Mouse (Mus musculus): ENCODE results near the gene Nucb1. TPM values are rescaled to one million over a fixed set of nuclear protein-coding genes. Genes with fewer than 3 reads are reported as not detected.
A peak's percentile ranks its signal among the peaks of the same experiment; 100 is the strongest.
"Not testable (repeated sequence)": the region's sequence is repeated elsewhere in the genome, so short reads cannot be mapped to it uniquely, and the experiment has no call there.

The Nucb1 gene
- polyA plus RNA-seq, 1 experiment from 2014 or later = 84.8 TPM

DNA sequence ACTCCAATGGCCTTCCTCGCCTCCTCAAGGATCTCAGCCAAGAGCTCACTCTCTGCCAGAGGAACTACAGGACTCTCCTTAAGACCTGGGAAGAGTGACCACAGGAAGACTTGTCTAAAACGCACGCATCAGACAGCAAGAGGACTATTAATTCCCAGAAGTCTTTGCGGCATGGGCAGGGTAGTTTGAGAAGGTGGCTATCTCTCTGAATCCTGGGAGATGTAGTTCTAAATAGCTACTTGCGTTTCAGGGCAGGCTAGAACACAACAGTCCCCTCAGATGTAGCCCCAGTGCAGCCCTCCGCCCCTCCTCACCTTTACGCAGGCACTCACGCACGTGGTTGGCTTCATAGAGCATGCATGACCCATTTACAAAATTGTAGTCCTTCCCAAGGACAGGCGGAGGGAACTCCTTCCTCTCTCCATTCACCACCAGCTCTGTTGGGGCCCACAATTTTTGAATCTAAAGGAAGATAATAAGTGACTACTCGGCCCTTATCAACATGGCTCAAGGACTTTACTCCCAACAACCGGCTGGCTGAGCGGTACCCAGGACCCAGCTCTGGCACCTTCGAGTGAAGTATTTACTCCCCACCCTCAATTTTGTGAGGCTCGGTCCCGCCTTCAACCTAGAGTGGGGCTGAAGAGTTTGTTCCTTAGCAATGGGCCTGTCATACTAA, 34.8 kb downstream of the Nucb1 start:
- Histone ChIP-seq H3K4me2 (no peak overlapping the region), H3K27ac (ENCODE audit: low read depth, low read length) (no peak overlapping the region), H3K4me3 (ENCODE audit: low read depth, low read length) (no peak overlapping the region), H3K9ac (ENCODE audit: low read length) (no peak overlapping the region), H3K27me3 (ENCODE audit: control insufficient read depth, insufficient read depth, low read length) (no peaks in the 10 kb centered on the region), H3K4me1 (ENCODE audit: control insufficient read depth, insufficient read depth, low read length) (no peaks in the 10 kb centered on the region), H3K9me3 (ENCODE audit: control insufficient read depth, low read length) (no peaks in the 10 kb centered on the region), H3K36me3 (ENCODE audit: control insufficient read depth, insufficient read depth, low read length) (no peaks in the 10 kb centered on the region)
- ATAC-seq (ENCODE audit: low FRiP score) = no peak
- peak; percentile 71 for DNase-seq (ENCODE audit: low spot score, missing footprints)
- WGBS = 76% methylated on average over 16 of the region's 16 CpGs

DNA sequence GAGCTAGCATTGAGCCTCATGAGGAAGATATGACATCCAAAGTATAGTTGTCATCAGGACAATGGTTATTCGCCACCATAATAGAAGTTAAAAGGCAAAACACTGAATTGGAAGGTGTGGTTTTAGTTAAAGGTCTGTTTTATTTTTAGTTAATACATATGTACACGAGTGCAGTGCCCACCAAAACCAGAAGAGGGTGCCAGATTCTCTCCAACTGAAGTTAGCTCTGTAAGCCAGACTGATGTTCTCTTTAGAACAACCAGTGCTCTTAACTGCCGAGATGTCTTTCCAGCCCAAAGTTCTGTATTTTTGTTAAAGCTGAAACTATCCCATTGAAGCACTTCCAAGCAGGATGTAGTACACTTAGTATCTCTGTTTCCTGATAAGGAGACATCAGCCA, 39.3 kb downstream of the Nucb1 start:
- 16% methylated on average over 3 of the region's 3 CpGs for WGBS
- DNase-seq (ENCODE audit: low spot score, missing footprints) (peak; percentile 98), ATAC-seq (ENCODE audit: low FRiP score) (no peak)
- peaks cover 5% of the 10 kb centered on the region for H3K4me1 ChIP-seq (ENCODE audit: control insufficient read depth, insufficient read depth, low read length)
- H3K27ac ChIP-seq (ENCODE audit: low read depth, low read length) = no peak overlapping the region
- no peaks in the 10 kb centered on the region for H3K9me3 ChIP-seq (ENCODE audit: control insufficient read depth, low read length)
- H3K4me3 ChIP-seq (ENCODE audit: low read depth, low read length) = no peak overlapping the region
- no peaks in the 10 kb centered on the region for H3K36me3 ChIP-seq (ENCODE audit: control insufficient read depth, insufficient read depth, low read length)
- H3K9ac ChIP-seq (ENCODE audit: low read length) = no peak overlapping the region
- H3K4me2 ChIP-seq = no peak overlapping the region
- H3K27me3 ChIP-seq (ENCODE audit: control insufficient read depth, insufficient read depth, low read length) = no peaks in the 10 kb centered on the region

DNA sequence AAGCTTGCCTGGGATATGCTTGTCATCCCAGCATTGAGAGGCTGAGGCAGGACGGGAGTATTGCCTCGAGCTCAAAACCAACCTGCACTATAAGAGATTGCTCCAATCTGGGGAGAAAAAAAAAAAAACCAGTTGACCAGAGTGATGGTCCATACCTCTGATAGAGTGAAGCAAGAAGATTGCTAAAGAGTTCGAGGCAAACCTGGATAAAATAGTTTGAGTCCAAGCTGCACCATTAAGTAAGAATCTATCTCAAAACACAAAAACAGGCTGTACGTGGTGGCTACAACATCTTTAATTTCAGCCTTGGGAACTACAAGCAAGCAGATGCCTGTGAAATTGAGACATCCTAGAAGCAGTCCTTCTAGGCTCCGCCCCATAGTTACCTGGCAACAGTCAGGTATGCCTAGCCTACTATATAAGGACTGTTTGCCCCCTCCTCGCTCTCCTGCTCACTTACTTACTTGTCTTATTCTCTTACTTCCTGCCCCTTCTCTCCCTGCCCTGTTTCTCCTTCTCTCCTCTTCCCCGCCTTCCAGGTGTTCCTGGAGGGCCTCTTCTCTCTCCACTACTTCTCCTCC, 43.0 kb downstream of the Nucb1 start:
- DNase-seq (ENCODE audit: low spot score, missing footprints) (no peak), ATAC-seq (ENCODE audit: low FRiP score) (no peak)
- Histone ChIP-seq H3K4me2 (peak overlapping the region; percentile 95), H3K4me3 (ENCODE audit: low read depth, low read length) (peak overlapping the region; percentile 87), H3K9ac (ENCODE audit: low read length) (peak overlapping the region; percentile 88; the same call in 1 of the 2 replicates), H3K27me3 (ENCODE audit: control insufficient read depth, insufficient read depth, low read length) (no peaks in the 10 kb centered on the region), H3K36me3 (ENCODE audit: control insufficient read depth, insufficient read depth, low read length) (peaks cover 6% of the 10 kb centered on the region; the same call in 1 of the 2 replicates), H3K9me3 (ENCODE audit: control insufficient read depth, low read length) (no peaks in the 10 kb centered on the region), H3K27ac (ENCODE audit: low read depth, low read length) (no peak overlapping the region), H3K4me1 (ENCODE audit: control insufficient read depth, insufficient read depth, low read length) (peaks cover 12% of the 10 kb centered on the region)
- 33% methylated on average over 7 of the region's 7 CpGs for WGBS

DNA sequence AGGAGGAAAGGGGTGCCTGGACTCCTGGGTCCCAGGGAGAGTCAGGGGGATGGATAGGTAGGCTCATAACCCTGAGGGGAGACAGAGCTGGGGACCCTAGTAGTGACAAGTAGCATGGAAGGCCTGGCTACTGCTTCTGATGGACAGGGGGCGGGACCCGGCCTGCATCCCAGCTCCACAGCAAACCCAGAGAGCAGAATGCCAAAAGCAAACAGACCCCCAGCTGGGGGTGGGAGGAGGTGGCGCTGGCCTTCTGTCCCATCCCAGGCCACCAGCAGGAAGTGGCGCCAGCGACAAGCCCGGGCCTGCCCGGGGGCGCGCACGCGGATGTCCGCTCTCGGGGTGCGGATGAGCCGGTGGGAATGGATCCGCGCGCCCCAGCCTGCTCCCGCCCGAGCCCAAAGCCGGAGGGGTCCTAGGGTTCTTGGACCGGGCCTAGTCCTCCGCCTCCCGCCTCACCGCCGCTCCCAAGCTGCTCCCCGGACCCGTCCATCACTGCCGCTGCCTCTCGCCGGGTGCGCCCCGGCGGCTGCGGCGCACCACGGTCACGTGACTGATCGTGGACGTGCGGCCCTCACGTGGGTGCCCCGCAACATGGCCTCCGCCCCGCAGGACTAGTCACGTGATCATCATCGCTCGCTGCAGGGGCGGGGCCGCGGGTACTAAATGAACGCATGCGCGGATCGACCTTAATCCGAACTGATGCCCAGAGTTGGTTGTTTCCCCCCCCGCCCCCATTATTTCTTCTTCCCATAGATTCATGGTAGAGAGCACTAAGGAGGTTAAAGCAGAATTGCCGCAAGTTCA, 43.7 kb downstream of the Nucb1 start, which contains the start of gene Bax:
Gene Bax, minus strand, starts transcription at position 616 of the 807 bp plus-strand sequence.
- Histone ChIP-seq H3K36me3 (ENCODE audit: control insufficient read depth, insufficient read depth, low read length) (peaks cover 7% of the 10 kb centered on the region; the same call in 1 of the 2 replicates), H3K27ac (ENCODE audit: low read depth, low read length) (peak within 1 kb of the TSS; percentile 14; the same call in 1 of the 2 replicates), H3K4me1 (ENCODE audit: control insufficient read depth, insufficient read depth, low read length) (peaks cover 12% of the 10 kb centered on the region), H3K27me3 (ENCODE audit: control insufficient read depth, insufficient read depth, low read length) (no peaks in the 10 kb centered on the region), H3K4me2 (peak within 1 kb of the TSS; percentile 95), H3K9ac (ENCODE audit: low read length) (peak within 1 kb of the TSS; percentile 88), H3K9me3 (ENCODE audit: control insufficient read depth, low read length) (no peaks in the 10 kb centered on the region), H3K4me3 (ENCODE audit: low read depth, low read length) (peak within 1 kb of the TSS; percentile 87)
- DNase-seq (ENCODE audit: low spot score, missing footprints) (peak; percentile 99), ATAC-seq (ENCODE audit: low FRiP score) (peak; percentile 86)
- WGBS = under 1% methylated on average over 57 of the region's 58 CpGs

DNA sequence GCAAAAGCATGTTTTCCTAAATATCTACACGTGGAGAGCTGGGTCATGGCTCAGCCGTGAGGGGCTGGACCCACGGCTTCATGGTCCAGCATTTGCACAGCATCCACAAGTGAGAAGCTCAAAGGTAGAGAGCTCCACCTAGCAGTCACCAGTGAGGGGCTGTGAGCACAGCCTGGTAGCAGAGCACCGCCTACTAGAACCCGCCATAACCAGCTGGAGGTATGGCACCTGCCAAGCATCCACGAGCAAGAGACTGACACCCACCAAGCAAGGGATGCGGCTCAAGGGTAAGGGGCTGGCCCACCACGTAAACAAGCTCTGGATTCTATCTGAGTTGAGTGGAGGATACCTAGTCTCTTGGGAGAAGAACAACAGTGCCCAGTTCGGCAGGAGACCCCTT, 44.7 kb downstream of the Nucb1 start:
- ATAC-seq (ENCODE audit: low FRiP score) = no peak
- WGBS = 85% methylated on average over 9 of the region's 9 CpGs
- H3K36me3 ChIP-seq (ENCODE audit: control insufficient read depth, insufficient read depth, low read length) = peaks cover 7% of the 10 kb centered on the region; the same call in 1 of the 2 replicates
- no peak overlapping the region for H3K27ac ChIP-seq (ENCODE audit: low read depth, low read length)
- H3K4me3 ChIP-seq (ENCODE audit: low read depth, low read length) = peak overlapping the region; percentile 87
- H3K9ac ChIP-seq (ENCODE audit: low read length) = peak overlapping the region; percentile 88
- H3K27me3 ChIP-seq (ENCODE audit: control insufficient read depth, insufficient read depth, low read length) = no peaks in the 10 kb centered on the region
- peak overlapping the region; percentile 95 for H3K4me2 ChIP-seq
- no peak for DNase-seq (ENCODE audit: low spot score, missing footprints)
- H3K9me3 ChIP-seq (ENCODE audit: control insufficient read depth, low read length) = no peaks in the 10 kb centered on the region
- peaks cover 14% of the 10 kb centered on the region for H3K4me1 ChIP-seq (ENCODE audit: control insufficient read depth, insufficient read depth, low read length)

DNA sequence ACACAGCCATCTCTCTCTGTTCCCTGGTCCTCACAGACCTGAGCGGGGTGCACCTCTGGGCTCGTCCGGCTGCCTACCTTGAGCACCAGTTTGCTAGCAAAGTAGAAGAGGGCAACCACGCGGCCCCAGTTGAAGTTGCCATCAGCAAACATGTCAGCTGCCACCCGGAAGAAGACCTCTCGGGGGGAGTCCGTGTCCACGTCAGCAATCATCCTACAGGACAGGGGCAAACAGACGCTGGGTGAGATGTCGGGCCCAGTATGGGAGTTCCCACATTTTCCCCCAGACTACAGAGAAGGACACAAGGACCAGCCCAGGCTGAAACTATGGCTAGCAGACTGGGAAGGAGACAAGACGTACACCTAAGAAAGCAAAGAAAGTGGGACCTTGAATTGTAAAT, 45.1 kb downstream of the Nucb1 start:
- no peak overlapping the region for H3K4me3 ChIP-seq (ENCODE audit: low read depth, low read length)
- no peak overlapping the region for H3K4me2 ChIP-seq
- H3K36me3 ChIP-seq (ENCODE audit: control insufficient read depth, insufficient read depth, low read length) = peaks cover 7% of the 10 kb centered on the region; the same call in 1 of the 2 replicates
- H3K9me3 ChIP-seq (ENCODE audit: control insufficient read depth, low read length) = no peaks in the 10 kb centered on the region
- no peak overlapping the region for H3K9ac ChIP-seq (ENCODE audit: low read length)
- H3K27ac ChIP-seq (ENCODE audit: low read depth, low read length) = no peak overlapping the region
- 96% methylated on average over 12 of the region's 12 CpGs for WGBS
- peaks cover 19% of the 10 kb centered on the region for H3K4me1 ChIP-seq (ENCODE audit: control insufficient read depth, insufficient read depth, low read length)
- no peak for DNase-seq (ENCODE audit: low spot score, missing footprints)
- ATAC-seq (ENCODE audit: low FRiP score) = no peak
- no peaks in the 10 kb centered on the region for H3K27me3 ChIP-seq (ENCODE audit: control insufficient read depth, insufficient read depth, low read length)

DNA sequence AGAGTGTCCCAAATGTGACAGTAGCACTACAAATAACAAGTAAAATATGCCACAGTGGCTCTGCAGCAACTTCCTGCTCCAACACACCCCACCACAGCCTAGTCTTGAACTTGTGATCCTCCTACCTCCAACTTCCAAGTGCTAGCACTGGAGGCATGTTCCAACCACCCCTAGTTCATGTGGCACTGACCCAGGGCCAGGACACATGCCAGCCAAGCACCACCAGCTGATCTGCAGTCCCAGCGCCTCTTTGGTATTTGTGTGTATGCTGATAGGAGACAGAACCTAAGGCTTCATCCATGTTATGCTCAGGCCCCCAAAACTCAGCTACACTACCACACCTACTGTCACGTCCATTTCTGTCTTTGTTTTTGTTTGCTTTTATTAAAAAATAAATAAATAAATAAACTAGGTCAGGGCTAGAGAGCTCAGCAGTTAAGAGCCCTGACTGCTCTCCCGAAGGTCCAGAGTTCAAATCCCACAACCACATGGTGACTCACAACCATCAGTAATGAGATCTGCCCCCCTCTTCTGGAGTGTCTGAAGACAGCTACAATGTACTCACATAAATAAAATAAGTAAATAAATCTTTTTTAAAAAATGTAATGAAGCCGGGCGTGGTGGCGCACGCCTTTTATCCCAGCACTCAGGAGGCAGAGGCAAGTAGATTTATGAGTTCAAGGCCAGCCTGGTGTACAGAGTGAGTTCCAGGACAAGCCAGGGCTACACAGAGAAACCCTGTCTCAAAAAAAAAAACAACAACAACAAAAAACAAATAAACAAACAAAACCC, 46.0 kb downstream of the Nucb1 start:
- Histone ChIP-seq H3K9me3 (ENCODE audit: control insufficient read depth, low read length) (no peaks in the 10 kb centered on the region), H3K4me2 (no peak overlapping the region), H3K4me3 (ENCODE audit: low read depth, low read length) (no peak overlapping the region), H3K27ac (ENCODE audit: low read depth, low read length) (no peak overlapping the region), H3K27me3 (ENCODE audit: control insufficient read depth, insufficient read depth, low read length) (no peaks in the 10 kb centered on the region), H3K4me1 (ENCODE audit: control insufficient read depth, insufficient read depth, low read length) (peaks cover 19% of the 10 kb centered on the region), H3K9ac (ENCODE audit: low read length) (no peak overlapping the region), H3K36me3 (ENCODE audit: control insufficient read depth, insufficient read depth, low read length) (peaks cover 7% of the 10 kb centered on the region; the same call in 1 of the 2 replicates)
- 98% methylated on average over 7 of the region's 7 CpGs for WGBS
- ATAC-seq (ENCODE audit: low FRiP score) = no peak
- DNase-seq (ENCODE audit: low spot score, missing footprints) = no peak

DNA sequence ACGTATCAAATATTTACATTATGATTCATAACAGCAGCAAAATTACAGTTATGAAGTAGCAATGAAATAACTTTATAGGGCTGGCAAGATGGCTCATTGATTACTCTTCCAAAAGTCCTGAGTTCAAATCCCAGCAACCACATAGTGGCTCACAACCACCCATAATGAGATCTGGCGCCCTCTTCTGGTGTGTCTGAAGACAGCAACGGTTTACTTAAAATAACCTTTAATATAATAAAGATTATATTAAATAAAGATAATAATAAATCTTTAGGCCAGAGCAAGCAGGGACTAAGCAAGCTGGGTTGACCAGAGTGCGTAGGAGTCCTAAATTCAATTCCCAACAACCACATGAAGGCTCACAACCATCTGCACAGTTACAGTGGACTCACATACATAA, 47.3 kb downstream of the Nucb1 start:
- WGBS = 79% methylated on average over 4 of the region's 4 CpGs
- not testable (repeated sequence) for H3K27ac ChIP-seq (ENCODE audit: low read depth, low read length); H3K4me2 ChIP-seq; DNase-seq (ENCODE audit: low spot score, missing footprints); H3K9me3 ChIP-seq (ENCODE audit: control insufficient read depth, low read length); H3K27me3 ChIP-seq (ENCODE audit: control insufficient read depth, insufficient read depth, low read length); H3K4me3 ChIP-seq (ENCODE audit: low read depth, low read length); H3K9ac ChIP-seq (ENCODE audit: low read length); ATAC-seq (ENCODE audit: low FRiP score)
- Histone ChIP-seq H3K36me3 (ENCODE audit: control insufficient read depth, insufficient read depth, low read length) (peaks cover 11% of the 10 kb centered on the region; the same call in 1 of the 2 replicates), H3K4me1 (ENCODE audit: control insufficient read depth, insufficient read depth, low read length) (peaks cover 26% of the 10 kb centered on the region)
